Mouse (Mus musculus) ES-Bruce4 (cell line): ENCODE data around the gene Efcab11. TPM values are rescaled to one million over a fixed set of nuclear protein-coding genes. Genes with fewer than 3 reads are reported as not detected.

Experiments
- H3K27ac ChIP-seq: 2 replicates; pipeline ENCODE4 v1.5.1; 2012; ENCODE audit warnings: low read length, inconsistent platforms; ENCODE audit not compliant: insufficient read depth
- H3K27me3 ChIP-seq: 2 replicates; pipeline ENCODE4 v1.6.1; 2012; ENCODE audit warnings: mild to moderate bottlenecking, low read length, inconsistent platforms; ENCODE audit not compliant: control insufficient read depth, poor library complexity, insufficient read depth, severe bottlenecking
- H3K36me3 ChIP-seq: 2 replicates; pipeline ENCODE4 v1.6.1; 2012; ENCODE audit warnings: inconsistent platforms, mild to moderate bottlenecking, low read length, moderate library complexity; ENCODE audit not compliant: control insufficient read depth, poor library complexity, insufficient read depth, severe bottlenecking
- H3K4me1 ChIP-seq: one replicate; pipeline ENCODE4 v1.8.1; 2011; ENCODE audit warnings: low read length; ENCODE audit not compliant: control insufficient read depth, insufficient read depth
- H3K4me3 ChIP-seq: 2 replicates; pipeline ENCODE4 v1.5.1; 2011; ENCODE audit warnings: low read depth, mild to moderate bottlenecking, low read length
- H3K9ac ChIP-seq: 2 replicates; pipeline ENCODE4 v1.6.1; 2012; ENCODE audit warnings: low read depth, mild to moderate bottlenecking, inconsistent platforms; ENCODE audit not compliant: poor library complexity, severe bottlenecking
- H3K9me3 ChIP-seq: replicated peaks from 2 replicates; pipeline ENCODE4 v1.6.1; 2012; ENCODE audit warnings: mild to moderate bottlenecking, low read length, inconsistent platforms; ENCODE audit not compliant: control insufficient read depth, poor library complexity, insufficient read depth, severe bottlenecking
- CTCF ChIP-seq: IDR thresholded peaks from one replicate; pipeline ENCODE4 v1.8.1; 2011; ENCODE audit warnings: low read depth, low read length
- EP300 ChIP-seq: IDR thresholded peaks from 2 replicates; pipeline ENCODE4 v1.6.1; 2011; ENCODE audit warnings: low read depth, low read length; ENCODE audit not compliant: insufficient read depth
- POLR2A ChIP-seq: IDR thresholded peaks from one replicate; pipeline ENCODE4 v1.8.1; 2011; ENCODE audit warnings: low read length; ENCODE audit not compliant: insufficient read depth
- polyA plus RNA-seq: library from polyadenylated mRNA; stranded (reverse); fragments of >200 nt; gene quantifications from 2 replicates; pipeline ENCODE4 v1.2.4, GENCODE M21; 2011; ENCODE audit warnings: low read depth; ENCODE audit not compliant: missing spikeins, insufficient read depth, insufficient read length

The Efcab11 gene
- polyA plus RNA-seq, 1 experiment, result 8.4 TPM

- Histone ChIP-seq H3K9ac (no peak overlapping the region), H3K36me3 (no peaks in the 10 kb centered on the region), H3K27me3 (no peaks in the 10 kb centered on the region), H3K9me3 (no peaks in the 10 kb centered on the region), H3K27ac (no peak overlapping the region), H3K4me1 (no peaks in the 10 kb centered on the region), H3K4me3 (no peak overlapping the region)
- no peak for TF ChIP-seq POLR2A
- TF ChIP-seq CTCF, result no peak
- TF ChIP-seq EP300, result no peak
These were observed 94.8 kb downstream of the Efcab11 start for GRCm38 (mm10) chr12:99789283-99789960.

- no peak overlapping the region for H3K27ac ChIP-seq
- H3K36me3 ChIP-seq, result no peaks in the 10 kb centered on the region
- H3K27me3 ChIP-seq, result no peaks in the 10 kb centered on the region
- no peaks in the 10 kb centered on the region for H3K9me3 ChIP-seq
- H3K4me3 ChIP-seq, result no peak overlapping the region
- H3K4me1 ChIP-seq, result peaks cover 4% of the 10 kb centered on the region
- H3K9ac ChIP-seq, result no peak overlapping the region
- TF ChIP-seq CTCF (no peak), EP300 (no peak), POLR2A (no peak)
These were observed 102.5 kb downstream of the Efcab11 start for GRCm38 (mm10) chr12:99781774-99782173.

GRCm38 (mm10) chr12:99780396-99780795, 103.8 kb downstream of the Efcab11 start:
- no peak for TF ChIP-seq CTCF
- H3K4me1 ChIP-seq, result peaks cover 6% of the 10 kb centered on the region
- no peak overlapping the region for H3K27ac ChIP-seq
- no peaks in the 10 kb centered on the region for H3K9me3 ChIP-seq
- H3K27me3 ChIP-seq, result no peaks in the 10 kb centered on the region
- H3K36me3 ChIP-seq, result no peaks in the 10 kb centered on the region
- no peak overlapping the region for H3K4me3 ChIP-seq
- no peak overlapping the region for H3K9ac ChIP-seq

GRCm38 (mm10) chr12:99779908-99780307, 104.3 kb downstream of the Efcab11 start:
- Histone ChIP-seq H3K36me3 (no peaks in the 10 kb centered on the region), H3K9ac (no peak overlapping the region), H3K4me1 (peaks cover 6% of the 10 kb centered on the region), H3K9me3 (no peaks in the 10 kb centered on the region), H3K27ac (no peak overlapping the region), H3K27me3 (no peaks in the 10 kb centered on the region), H3K4me3 (no peak overlapping the region)
- TF ChIP-seq CTCF (no peak), EP300 (no peak)

- no peaks in the 10 kb centered on the region for H3K9me3 ChIP-seq
- H3K4me3 ChIP-seq, result no peak overlapping the region
- no peak overlapping the region for H3K27ac ChIP-seq
- no peak overlapping the region for H3K9ac ChIP-seq
- H3K36me3 ChIP-seq, result no peaks in the 10 kb centered on the region
- TF ChIP-seq POLR2A, result no peak
- TF ChIP-seq CTCF, result no peak
- no peak for TF ChIP-seq EP300
- peaks cover 6% of the 10 kb centered on the region for H3K4me1 ChIP-seq
- no peaks in the 10 kb centered on the region for H3K27me3 ChIP-seq
These were observed 107.6 kb downstream of the Efcab11 start for GRCm38 (mm10) chr12:99776497-99777139.

GRCm38 (mm10) chr12:99774864-99775263, 109.4 kb downstream of the Efcab11 start:
- no peak for TF ChIP-seq EP300
- TF ChIP-seq POLR2A, result no peak
- no peak for TF ChIP-seq CTCF
- Histone ChIP-seq H3K9me3 (no peaks in the 10 kb centered on the region), H3K27me3 (no peaks in the 10 kb centered on the region), H3K36me3 (no peaks in the 10 kb centered on the region), H3K9ac (no peak overlapping the region), H3K27ac (no peak overlapping the region), H3K4me1 (peaks cover 6% of the 10 kb centered on the region), H3K4me3 (no peak overlapping the region)
